Mouse (Mus musculus): ENCODE results near the gene Coro2a.

GRCm38 (mm10) chr4:46558672-46559667, 43.0 kb downstream of the Coro2a start:
- TF ChIP-seq CTCF (IDR thresholded peaks at IDR 0.05) (no peak), POLR2A (IDR thresholded peaks at IDR 0.05; ENCODE audit: insufficient read depth, low read depth, low read length) (no peak)

All from heart, adult 2 months (tissue).